Mouse (Mus musculus) kidney, postnatal 25 days (tissue): Measurements from ENCODE around the gene Gm21258.
"Not testable (repeated sequence)": the region's sequence is repeated elsewhere in the genome, so short reads cannot be mapped to it uniquely, and the experiment has no call there.

Experiments used
- DNase-seq, 2 experiments: peaks; one replicate each; pipeline ENCODE4 v3.0.0; 2021; ENCODE audit warnings: mixed read lengths in 2 of 2

Gene Gm21258

GRCm38 (mm10) chrY:52779740-52780139 lies at the start of gene Gm21258:
Gene Gm21258 (plus strand): TSS chrY:52780040.
- not testable (repeated sequence) for DNase-seq
